Mouse (Mus musculus) CD8-positive naive resting alpha-beta T cell, adult 2 months (primary cell): ENCODE measurements around the gene Vmn1r235.
"Not testable (repeated sequence)": the region's sequence is repeated elsewhere in the genome, so short reads cannot be mapped to it uniquely, and the experiment has no call there.

ENCODE experiments used
- DNase-seq, 2 experiments: peaks; one replicate each; pipeline ENCODE4 v3.0.0; 2022; ENCODE audit warnings: low read depth in 2 of 2, low spot score in 2 of 2

Vmn1r235 gene

GRCm38 (mm10) chr17:21256111-21256510, at the start of gene Vmn1r235:
Vmn1r235 (plus strand) TSS chr17:21256411.
- DNase-seq: no peak

DNA sequence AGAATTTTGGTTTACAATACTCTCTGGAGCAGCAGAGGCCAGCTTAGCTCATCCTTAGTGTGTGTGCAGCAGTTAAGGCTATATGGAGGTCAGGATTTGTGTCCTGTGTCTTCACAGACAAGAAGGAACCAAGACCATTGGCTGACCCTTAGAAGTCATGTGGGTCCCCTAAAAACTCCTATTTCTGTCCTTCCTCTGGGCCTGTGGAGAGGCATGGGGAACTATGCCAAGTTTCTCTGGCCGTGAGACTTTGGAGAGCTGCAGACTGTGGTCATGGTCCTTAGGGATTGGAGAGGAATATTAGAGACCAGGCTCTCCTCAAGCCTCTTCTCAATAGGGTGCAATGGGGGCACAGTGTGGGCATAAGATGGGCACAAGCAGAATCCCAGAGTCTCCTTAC, 45.1 kb upstream of the Vmn1r235 start:
- DNase-seq: not testable (repeated sequence)

DNA sequence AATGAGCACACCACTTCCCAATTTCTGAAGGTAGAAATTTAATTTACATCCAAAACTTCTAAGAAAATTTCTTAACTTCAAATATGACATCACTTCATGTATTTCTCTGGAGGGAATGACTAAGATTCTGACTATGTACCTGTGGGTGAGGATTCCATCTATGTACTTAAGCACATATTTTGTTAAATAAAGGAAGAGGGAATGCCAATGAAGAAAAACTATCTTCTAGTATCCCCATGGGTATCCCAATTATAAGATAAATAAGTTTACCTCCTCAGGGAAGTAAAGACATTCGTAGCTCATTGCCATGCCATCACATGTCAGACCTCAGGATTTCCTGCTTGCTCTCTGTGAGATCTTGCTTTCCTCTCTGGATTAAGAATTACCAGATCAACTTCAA, 30.4 kb upstream of the Vmn1r235 start, which contains the start of gene Vmn1r234:
Vmn1r234 (plus strand) TSS at position 301 of the 400 bp plus-strand sequence.
- DNase-seq: no peak

GRCm38 (mm10) chr17:21231654-21232053, 24.6 kb upstream of the Vmn1r235 start:
- peak; percentile 32 to 41 for DNase-seq

DNA sequence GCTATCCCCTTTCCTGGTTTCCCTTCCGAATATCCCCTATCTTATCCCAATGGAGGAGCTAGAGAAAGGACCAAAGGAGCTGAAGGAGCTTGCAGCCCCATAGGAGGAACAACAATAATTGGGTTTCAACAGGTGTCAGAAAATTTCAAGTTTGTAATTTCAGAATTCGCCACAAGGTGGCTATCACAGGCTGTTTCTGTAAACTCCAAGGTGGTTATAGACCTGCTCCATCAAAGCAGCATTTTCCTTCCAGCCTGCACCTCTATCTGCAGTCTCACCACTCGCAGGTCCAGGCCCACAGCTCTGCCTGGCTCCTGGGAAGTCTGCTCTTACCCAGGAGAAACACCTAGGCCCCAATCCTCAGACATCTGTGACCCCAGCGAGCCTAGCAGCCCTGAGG, 15.9 kb downstream of the Vmn1r235 start:
- DNase-seq: peak; percentile 57 to 68

GRCm38 (mm10) chr17:21282642-21283041, 26.4 kb downstream of the Vmn1r235 start, which contains the start of gene Vmn1r236:
Vmn1r236 (plus strand) TSS chr17:21282942.
- no peak for DNase-seq

GRCm38 (mm10) chr17:21284395-21284794, 28.2 kb downstream of the Vmn1r235 start:
- DNase-seq: no peak

- no peak for DNase-seq
Observed at GRCm38 (mm10) chr17:21289695-21290094, 33.5 kb downstream of the Vmn1r235 start.

DNA sequence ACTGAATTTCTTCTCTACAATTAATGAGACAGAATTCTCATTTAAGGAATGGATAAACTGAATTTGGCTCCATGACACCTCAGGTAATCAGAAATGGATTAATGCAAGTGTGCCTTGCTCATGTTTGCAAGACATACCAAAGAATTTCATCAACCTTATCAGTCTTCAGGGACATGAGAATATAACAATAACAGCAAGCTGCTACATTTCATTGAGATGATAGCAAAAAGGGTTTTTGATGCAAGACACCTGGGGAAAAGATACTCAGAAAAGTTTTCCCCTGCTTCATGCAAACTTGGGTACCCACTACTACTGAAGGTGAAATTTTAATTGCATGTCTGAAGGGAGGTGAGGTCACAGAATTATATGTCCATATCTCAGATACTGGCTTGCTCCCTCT, 55.4 kb downstream of the Vmn1r235 start, which contains the start of gene Vmn1r237:
Vmn1r237 (plus strand) TSS at position 301 of the 400 bp plus-strand sequence.
- no peak for DNase-seq
